Mouse (Mus musculus): ENCODE data around the gene Prdm2.
A peak's percentile ranks its signal among the peaks of the same experiment; 100 is the strongest.

Prdm2 gene

GRCm38 (mm10) chr4:143186066-143186465, 26.7 kb downstream of the Prdm2 start:
- no peak for TF ChIP-seq GATA4 (IDR thresholded peaks at IDR 0.05; ENCODE audit: insufficient replicate concordance, low read length)

- TF ChIP-seq GATA4 (IDR thresholded peaks at IDR 0.05; ENCODE audit: insufficient replicate concordance, low read length) = no peak
Measured at GRCm38 (mm10) chr4:143185496-143185895, 27.3 kb downstream of the Prdm2 start.

- no peak for TF ChIP-seq GATA4 (IDR thresholded peaks at IDR 0.05; ENCODE audit: insufficient replicate concordance, low read length)
Measured at GRCm38 (mm10) chr4:143183141-143183540, 29.7 kb downstream of the Prdm2 start.

- TF ChIP-seq GATA4 (IDR thresholded peaks at IDR 0.05; ENCODE audit: insufficient replicate concordance, low read length) = no peak
Measured at GRCm38 (mm10) chr4:143180731-143181130, 32.1 kb downstream of the Prdm2 start.

GRCm38 (mm10) chr4:143171600-143172290, 41.0 kb downstream of the Prdm2 start:
- TF ChIP-seq GATA4 (IDR thresholded peaks at IDR 0.05; ENCODE audit: insufficient replicate concordance, low read length) = no peak

- no peak for TF ChIP-seq GATA4 (IDR thresholded peaks at IDR 0.05; ENCODE audit: insufficient replicate concordance, low read length)
Measured at GRCm38 (mm10) chr4:143170290-143170689, 42.5 kb downstream of the Prdm2 start.

GRCm38 (mm10) chr4:143168093-143168492, 44.7 kb downstream of the Prdm2 start:
- no peak for TF ChIP-seq GATA4 (IDR thresholded peaks at IDR 0.05; ENCODE audit: insufficient replicate concordance, low read length)

- TF ChIP-seq GATA4 (IDR thresholded peaks at IDR 0.05; ENCODE audit: insufficient replicate concordance, low read length) = peak; percentile 86; the same call in 1 of the 2 replicates
Measured at GRCm38 (mm10) chr4:143161619-143162479, 50.9 kb downstream of the Prdm2 start.

GRCm38 (mm10) chr4:143160826-143161225, 52.0 kb downstream of the Prdm2 start:
- TF ChIP-seq GATA4 (IDR thresholded peaks at IDR 0.05; ENCODE audit: insufficient replicate concordance, low read length) = no peak

GRCm38 (mm10) chr4:143159336-143159735, 53.5 kb downstream of the Prdm2 start:
- TF ChIP-seq GATA4 (IDR thresholded peaks at IDR 0.05; ENCODE audit: insufficient replicate concordance, low read length) = no peak

- TF ChIP-seq GATA4 (IDR thresholded peaks at IDR 0.05; ENCODE audit: insufficient replicate concordance, low read length) = no peak
Measured at GRCm38 (mm10) chr4:143155871-143156270, 56.9 kb downstream of the Prdm2 start.

- TF ChIP-seq GATA4 (IDR thresholded peaks at IDR 0.05; ENCODE audit: insufficient replicate concordance, low read length) = no peak
Measured at GRCm38 (mm10) chr4:143155036-143155435, 57.8 kb downstream of the Prdm2 start.

GRCm38 (mm10) chr4:143154571-143154970, 58.2 kb downstream of the Prdm2 start:
- TF ChIP-seq GATA4 (IDR thresholded peaks at IDR 0.05; ENCODE audit: insufficient replicate concordance, low read length) = no peak

GRCm38 (mm10) chr4:143152634-143153033, 60.2 kb downstream of the Prdm2 start:
- no peak for TF ChIP-seq GATA4 (IDR thresholded peaks at IDR 0.05; ENCODE audit: insufficient replicate concordance, low read length)

GRCm38 (mm10) chr4:143151267-143151666, 61.5 kb downstream of the Prdm2 start:
- no peak for TF ChIP-seq GATA4 (IDR thresholded peaks at IDR 0.05; ENCODE audit: insufficient replicate concordance, low read length)

- no peak for TF ChIP-seq GATA4 (IDR thresholded peaks at IDR 0.05; ENCODE audit: insufficient replicate concordance, low read length)
Measured at GRCm38 (mm10) chr4:143147666-143148065, 65.1 kb downstream of the Prdm2 start.

Measured in liver, adult (tissue).